Mouse (Mus musculus) telencephalon, adult 2 months (tissue): ENCODE measurements at regions not wholly inside any gene's neighbourhood (a gene's known extent, or its start where the extent isn't known, plus 50 kb on each side); places are given as distances from the start of the nearest gene placed in this dataset.

Experiments
- DNase-seq: peaks from one replicate; pipeline ENCODE4 v3.0.0-alpha.2; 2011; ENCODE audit warnings: low read depth, low spot score

DNA sequence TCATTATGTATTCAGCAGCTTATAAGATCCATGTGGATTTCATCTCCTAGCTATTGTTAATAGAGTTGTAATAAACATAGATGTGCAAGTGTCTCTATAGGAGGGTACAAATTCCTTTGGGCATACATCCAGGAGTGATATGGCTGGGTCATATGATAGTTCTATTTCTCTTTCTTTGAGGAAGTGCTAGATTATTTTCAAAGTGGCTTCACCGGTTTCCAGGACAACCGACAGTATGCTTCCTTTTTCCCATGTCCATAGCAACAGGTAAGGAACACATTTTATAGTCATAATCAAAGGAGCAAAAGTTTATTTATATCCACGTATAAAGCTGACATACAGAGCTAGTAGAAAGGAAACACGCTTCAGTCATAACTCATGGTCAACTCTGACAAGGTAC lies 710.2 kb upstream of the Tenm4 start:
- DNase-seq, result no peak

DNA sequence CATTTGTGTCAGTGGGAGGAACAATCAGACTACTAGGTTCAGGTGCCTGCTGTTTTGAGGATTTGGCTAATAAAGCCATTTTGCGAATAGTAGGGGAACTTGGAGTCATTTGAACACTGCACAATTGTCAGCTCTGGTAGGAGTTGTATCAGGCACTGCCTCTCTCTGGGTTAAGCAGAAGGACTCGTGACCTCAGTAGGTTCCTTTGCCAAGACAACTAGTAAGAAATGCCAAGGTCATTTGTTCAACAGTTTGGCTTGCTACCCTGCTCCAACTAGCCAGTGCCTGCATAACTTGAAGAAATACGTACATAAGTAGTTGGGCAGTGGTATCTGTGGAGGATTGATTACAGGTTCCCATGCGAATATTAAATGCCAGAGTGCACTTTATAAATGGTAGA lies 705.5 kb upstream of the Tenm4 start:
- no peak for DNase-seq

DNA sequence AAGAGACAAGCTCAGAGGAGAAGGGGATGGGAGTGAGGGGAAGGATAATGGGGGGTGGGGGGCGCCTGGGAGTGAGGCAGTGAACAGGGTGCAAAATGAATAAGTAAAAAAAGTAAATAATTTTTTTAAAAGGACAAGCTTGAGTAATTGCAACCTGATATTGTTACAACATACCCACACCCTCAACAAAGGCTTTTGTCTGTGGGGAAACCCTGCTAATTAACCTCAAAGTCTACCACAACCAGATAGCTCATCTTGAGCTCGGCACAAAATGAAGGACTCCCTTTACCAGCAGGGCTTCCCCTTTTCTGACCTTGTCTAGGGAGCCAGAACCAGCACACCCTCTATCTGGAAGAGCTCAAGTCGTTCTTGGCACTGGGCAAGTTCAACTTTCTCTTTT lies 704.0 kb upstream of the Tenm4 start:
- no peak for DNase-seq

DNA sequence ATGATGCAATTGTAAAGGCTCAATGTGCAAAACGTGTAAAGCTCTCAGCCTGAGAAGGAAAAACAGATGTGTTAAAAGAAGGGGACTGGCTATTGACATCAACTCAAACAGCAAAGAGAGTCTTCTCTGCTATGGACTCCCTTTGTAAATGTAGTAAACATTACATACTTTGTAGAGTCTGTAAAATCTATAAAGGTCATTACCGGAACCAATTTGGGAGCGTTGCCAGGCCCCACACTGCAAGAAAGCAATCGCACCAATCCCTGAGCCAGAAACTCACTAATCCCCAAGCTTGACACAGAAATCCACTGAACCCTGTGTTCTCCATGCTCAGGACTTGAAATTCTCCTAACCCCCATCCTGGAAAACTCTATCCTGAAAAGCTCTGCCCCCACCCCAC lies 697.2 kb upstream of the Tenm4 start:
- no peak for DNase-seq

- DNase-seq, result no peak
Measured at GRCm38 (mm10) chr7:95480121-95480726, 690.8 kb upstream of the Tenm4 start.

DNA sequence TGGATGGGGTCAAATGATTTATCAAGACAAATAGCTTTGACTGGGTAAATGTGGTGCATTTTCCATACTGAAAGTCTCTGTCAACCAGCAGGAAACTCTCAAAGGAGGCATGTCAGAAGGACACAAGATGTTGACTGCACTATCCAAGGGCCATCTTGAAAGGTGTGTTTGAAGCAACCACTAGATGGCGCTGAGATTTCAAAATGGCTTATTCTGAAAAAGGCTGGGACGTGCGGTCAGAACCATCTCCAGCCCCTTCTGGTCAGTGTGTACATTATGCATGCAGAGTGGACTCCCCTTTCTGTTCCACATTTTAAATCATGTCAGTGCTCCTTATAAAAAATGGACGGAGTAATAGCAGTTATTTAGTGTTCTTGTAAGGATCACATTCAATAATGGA lies 681.4 kb upstream of the Tenm4 start:
- peak; percentile 23 for DNase-seq

DNA sequence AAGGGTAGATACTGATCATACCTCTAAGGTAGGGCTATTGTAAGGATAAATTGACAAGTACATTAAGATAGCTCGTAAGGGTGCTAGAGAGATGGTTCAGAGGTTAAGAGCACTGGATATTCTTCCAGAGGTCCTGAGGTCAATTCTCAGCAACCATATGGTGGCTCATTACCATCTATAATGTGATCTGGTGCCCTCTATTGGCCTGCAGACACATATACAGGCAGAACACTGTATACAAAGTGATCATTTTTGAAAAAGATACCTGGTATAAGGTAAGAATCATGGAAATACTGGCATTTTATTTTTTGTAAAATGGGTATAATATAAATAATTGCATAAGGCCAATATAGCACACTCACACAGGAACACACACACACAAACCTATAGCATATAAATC lies 676.3 kb upstream of the Tenm4 start:
- DNase-seq, result no peak

DNA sequence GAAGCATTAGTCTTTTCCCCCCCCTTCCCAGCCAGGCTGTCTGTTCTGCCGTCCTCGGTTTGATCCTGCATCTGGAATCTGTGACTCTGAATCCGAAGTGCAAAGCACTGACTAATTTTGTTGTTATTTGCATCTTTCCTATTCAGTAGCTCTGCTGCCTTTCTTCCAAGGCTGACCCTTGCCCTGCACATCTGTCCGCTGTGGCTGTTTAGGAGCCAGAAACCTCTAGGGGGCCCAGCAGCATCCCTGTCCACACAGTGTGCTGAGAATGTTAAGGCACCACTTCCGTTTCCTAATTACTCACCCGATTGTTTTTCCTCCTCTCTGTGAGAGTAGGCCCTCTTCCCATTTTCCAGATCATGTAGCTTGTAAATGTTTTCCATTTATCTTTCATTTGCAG lies 668.1 kb upstream of the Tenm4 start:
- DNase-seq, result no peak

- no peak for DNase-seq
Measured at GRCm38 (mm10) chr7:95547256-95547655, 623.8 kb upstream of the Tenm4 start.

- no peak for DNase-seq
Measured at GRCm38 (mm10) chr7:95550099-95550498, 620.9 kb upstream of the Tenm4 start.

GRCm38 (mm10) chr7:95551798-95552387 lies 619.2 kb upstream of the Tenm4 start:
- no peak for DNase-seq

GRCm38 (mm10) chr7:95558589-95558988 lies 612.5 kb upstream of the Tenm4 start:
- no peak for DNase-seq

DNA sequence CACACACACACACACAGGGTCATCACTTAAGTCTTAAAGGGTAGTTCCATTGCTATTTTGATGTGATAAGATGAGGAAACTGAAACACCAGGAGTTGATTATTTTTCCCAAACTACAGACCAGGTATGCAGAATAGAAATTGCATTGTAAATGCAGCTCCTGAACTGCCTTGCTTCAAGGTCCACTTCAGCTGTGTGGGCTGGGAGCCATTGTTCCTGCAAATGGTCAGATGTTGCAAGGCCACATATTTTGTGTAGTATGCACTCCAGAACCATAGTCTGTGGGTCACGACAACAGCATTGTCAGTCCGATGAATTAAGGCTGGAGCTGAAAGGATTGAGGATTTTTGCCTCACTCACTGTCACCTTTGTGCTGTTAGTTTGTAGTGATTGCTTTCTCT lies 592.4 kb upstream of the Tenm4 start:
- no peak for DNase-seq

GRCm38 (mm10) chr7:95581325-95581724 lies 589.7 kb upstream of the Tenm4 start:
- no peak for DNase-seq

GRCm38 (mm10) chr7:95598339-95598738 lies 572.7 kb upstream of the Tenm4 start:
- DNase-seq, result no peak

- DNase-seq, result no peak
Measured at GRCm38 (mm10) chr7:95613736-95614135, 557.3 kb upstream of the Tenm4 start.

GRCm38 (mm10) chr7:95617370-95617769 lies 553.7 kb upstream of the Tenm4 start:
- DNase-seq, result peak; percentile 87

DNA sequence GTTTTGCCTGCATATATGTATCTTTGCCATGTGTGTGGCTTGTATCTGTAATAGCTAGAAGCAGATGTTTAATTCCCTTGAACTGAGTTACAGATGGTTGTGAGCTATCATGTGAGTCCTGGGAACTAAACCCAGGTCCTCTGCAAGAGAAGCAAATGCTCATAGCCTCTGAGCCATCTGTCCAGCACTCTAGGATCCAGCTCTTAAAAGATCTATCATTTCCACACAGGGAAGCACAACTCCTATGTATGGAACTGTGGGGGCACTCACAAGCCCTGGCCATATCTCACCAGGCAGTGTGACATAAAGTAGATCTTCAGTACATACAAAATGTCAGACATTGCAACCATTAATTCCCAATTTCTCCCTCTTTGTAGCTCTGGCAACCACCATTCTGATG lies 552.9 kb upstream of the Tenm4 start:
- DNase-seq, result peak; percentile 28

DNA sequence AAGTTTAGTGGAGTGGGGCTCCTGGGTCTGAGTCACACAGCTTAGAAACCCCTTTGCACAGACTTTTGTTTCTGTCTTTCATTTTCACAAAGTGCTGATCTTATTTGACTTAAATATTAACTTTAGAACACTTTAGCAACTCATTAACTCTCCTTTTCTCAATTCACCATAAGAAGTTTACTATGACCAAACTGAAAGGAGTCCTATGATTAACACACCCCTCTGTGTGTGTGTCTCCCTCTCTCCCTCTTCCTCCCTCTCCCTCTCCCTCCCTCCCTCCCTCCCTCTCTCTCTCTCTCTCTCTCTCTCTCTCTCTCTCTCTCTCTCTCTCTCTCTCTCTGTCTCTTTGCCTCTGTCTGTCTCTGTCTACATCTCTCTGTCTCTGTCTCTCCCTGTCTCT lies 551.0 kb upstream of the Tenm4 start:
- no peak for DNase-seq

GRCm38 (mm10) chr7:95640683-95641082 lies 530.4 kb upstream of the Tenm4 start:
- no peak for DNase-seq

- no peak for DNase-seq
Measured at GRCm38 (mm10) chr7:95674319-95674718, 496.7 kb upstream of the Tenm4 start.

- DNase-seq, result no peak
Measured at GRCm38 (mm10) chr7:95682521-95682920, 488.5 kb upstream of the Tenm4 start.

- DNase-seq, result peak; percentile 10
Measured at GRCm38 (mm10) chr7:95687733-95688132, 483.3 kb upstream of the Tenm4 start.
